Mouse (Mus musculus): ENCODE results near the gene Mettl21a. TPM values are rescaled to one million over a fixed set of nuclear protein-coding genes. Genes with fewer than 3 reads are reported as not detected.
"Not testable (repeated sequence)": the region's sequence is repeated elsewhere in the genome, so short reads cannot be mapped to it uniquely, and the experiment has no call there.

The Mettl21a gene
- polyA plus RNA-seq, 1 experiment from 2014 or later, result 19.5 TPM

GRCm38 (mm10) chr1:64603381-64603780 is 13.7 kb downstream of the Mettl21a start:
- no peak for ATAC-seq (ENCODE audit: low FRiP score)
- Histone ChIP-seq H3K27ac (no peak overlapping the region), H3K27me3 (no peaks in the 10 kb centered on the region)

GRCm38 (mm10) chr1:64601242-64601842 is 15.7 kb downstream of the Mettl21a start:
- no peak overlapping the region for H3K4me3 ChIP-seq
- no peak for ATAC-seq (ENCODE audit: low FRiP score)
- H3K4me1 ChIP-seq (replicated peaks), result no peaks in the 10 kb centered on the region; the same call in 1 of the 2 replicates
- H3K36me3 ChIP-seq, result peaks cover 31% of the 10 kb centered on the region
- no peak overlapping the region for H3K4me2 ChIP-seq
- 93% methylated on average over 6 of the region's 6 CpGs for WGBS
- no peaks in the 10 kb centered on the region for H3K9me3 ChIP-seq
- no peak overlapping the region for H3K27ac ChIP-seq
- H3K27me3 ChIP-seq, result no peaks in the 10 kb centered on the region
- H3K9ac ChIP-seq, result no peak overlapping the region

More at GRCm38 (mm10) chr1:64603381-64603780, 13.7 kb downstream of the Mettl21a start:
- Histone ChIP-seq H3K36me3 (peaks cover 35% of the 10 kb centered on the region), H3K9ac (no peak overlapping the region), H3K4me3 (no peak overlapping the region), H3K9me3 (no peaks in the 10 kb centered on the region), H3K4me2 (no peak overlapping the region), H3K4me1 (replicated peaks) (no peaks in the 10 kb centered on the region; the same call in 1 of the 2 replicates)
- 96% methylated on average over 5 of the region's 5 CpGs for WGBS

GRCm38 (mm10) chr1:64600413-64601077 is 16.5 kb downstream of the Mettl21a start:
- H3K4me2 ChIP-seq, result no peak overlapping the region
- 90% methylated on average over 7 of the region's 7 CpGs for WGBS
- no peak overlapping the region for H3K4me3 ChIP-seq
- peaks cover 29% of the 10 kb centered on the region for H3K36me3 ChIP-seq
- no peaks in the 10 kb centered on the region; the same call in 1 of the 2 replicates for H3K4me1 ChIP-seq (replicated peaks)
- H3K27ac ChIP-seq, result no peak overlapping the region
- no peak overlapping the region for H3K9ac ChIP-seq
- no peaks in the 10 kb centered on the region for H3K9me3 ChIP-seq
- no peaks in the 10 kb centered on the region for H3K27me3 ChIP-seq
- ATAC-seq (ENCODE audit: low FRiP score), result no peak

- H3K4me1 ChIP-seq (replicated peaks), result no peaks in the 10 kb centered on the region
- no peak overlapping the region for H3K27ac ChIP-seq
- no peak for ATAC-seq (ENCODE audit: low FRiP score)
- no peak overlapping the region for H3K4me2 ChIP-seq
- peaks cover 28% of the 10 kb centered on the region for H3K36me3 ChIP-seq
- H3K9me3 ChIP-seq, result no peaks in the 10 kb centered on the region
- 74% methylated on average over 5 of the region's 5 CpGs for WGBS
- H3K9ac ChIP-seq, result no peak overlapping the region
- no peak overlapping the region for H3K4me3 ChIP-seq
- H3K27me3 ChIP-seq, result no peaks in the 10 kb centered on the region
Observed at GRCm38 (mm10) chr1:64598926-64599325, 18.1 kb downstream of the Mettl21a start.

- H3K27ac ChIP-seq, result no peak overlapping the region
- H3K4me3 ChIP-seq, result no peak overlapping the region
- no peak overlapping the region for H3K4me2 ChIP-seq
- no peaks in the 10 kb centered on the region for H3K27me3 ChIP-seq
- H3K4me1 ChIP-seq (replicated peaks), result no peaks in the 10 kb centered on the region
- H3K36me3 ChIP-seq, result peaks cover 51% of the 10 kb centered on the region
- H3K9ac ChIP-seq, result no peak overlapping the region
- WGBS, result 96% methylated on average over 3 of the region's 3 CpGs
- no peak for ATAC-seq (ENCODE audit: low FRiP score)
- no peaks in the 10 kb centered on the region for H3K9me3 ChIP-seq
Observed at GRCm38 (mm10) chr1:64578801-64579200, 38.2 kb downstream of the Mettl21a start.

DNA sequence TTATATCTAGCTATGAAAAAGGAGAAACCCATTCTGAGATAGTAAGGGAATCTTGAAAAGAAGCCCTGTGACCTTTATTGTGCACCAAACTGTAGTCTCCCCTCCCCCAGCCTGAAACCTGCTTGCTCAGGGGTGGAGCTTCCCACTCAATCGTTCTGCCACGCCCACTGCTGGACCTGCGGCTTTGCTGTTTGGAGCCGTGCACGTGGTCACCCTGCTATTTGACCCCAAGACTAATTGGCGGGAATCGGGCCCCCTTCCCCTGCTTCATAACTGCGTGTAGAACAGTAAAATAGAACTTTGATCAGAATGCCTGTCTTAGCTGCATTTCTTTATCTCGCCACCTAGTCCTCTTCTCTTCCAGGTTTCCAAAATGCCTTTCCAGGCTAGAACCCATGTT is 39.1 kb downstream of the Mettl21a start:
- WGBS, result 35% methylated on average over 9 of the region's 9 CpGs
- H3K4me2 ChIP-seq; H3K9ac ChIP-seq; ATAC-seq (ENCODE audit: low FRiP score); H3K4me1 ChIP-seq (replicated peaks); H3K4me3 ChIP-seq; H3K27me3 ChIP-seq; H3K27ac ChIP-seq; H3K9me3 ChIP-seq: not testable (repeated sequence)
- H3K36me3 ChIP-seq, result peaks cover 54% of the 10 kb centered on the region

- no peaks in the 10 kb centered on the region for H3K4me1 ChIP-seq (replicated peaks)
- H3K27me3 ChIP-seq, result no peaks in the 10 kb centered on the region
- H3K27ac ChIP-seq, result no peak overlapping the region
- no peak overlapping the region for H3K4me3 ChIP-seq
- 64% methylated on average over 2 of the region's 2 CpGs for WGBS
- H3K36me3 ChIP-seq, result peaks cover 53% of the 10 kb centered on the region
- no peak overlapping the region for H3K4me2 ChIP-seq
- no peaks in the 10 kb centered on the region for H3K9me3 ChIP-seq
- no peak overlapping the region for H3K9ac ChIP-seq
- no peak for ATAC-seq (ENCODE audit: low FRiP score)
Observed at GRCm38 (mm10) chr1:64576732-64577131, 40.3 kb downstream of the Mettl21a start.

DNA sequence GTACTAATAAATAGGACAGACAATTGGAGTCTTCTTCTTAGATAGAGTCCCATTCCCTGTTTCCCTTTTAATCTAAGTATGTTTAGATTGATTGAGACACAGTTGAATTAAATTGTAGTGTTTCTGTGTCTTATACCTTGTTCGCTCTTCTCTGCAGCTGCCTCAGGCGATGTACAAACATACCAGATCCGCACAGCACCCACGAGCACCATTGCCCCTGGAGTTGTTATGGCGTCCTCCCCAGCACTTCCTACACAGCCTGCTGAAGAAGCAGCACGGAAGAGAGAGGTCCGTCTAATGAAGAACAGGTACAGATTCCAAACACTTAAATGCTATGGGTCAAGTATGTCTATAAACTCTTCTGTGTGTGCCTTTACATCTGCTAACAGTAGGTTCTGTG is 41.0 kb downstream of the Mettl21a start:
- H3K4me2 ChIP-seq, result no peak overlapping the region
- no peaks in the 10 kb centered on the region for H3K27me3 ChIP-seq
- 89% methylated on average over 7 of the region's 7 CpGs for WGBS
- ATAC-seq (ENCODE audit: low FRiP score), result no peak
- H3K4me3 ChIP-seq, result no peak overlapping the region
- no peak overlapping the region for H3K27ac ChIP-seq
- no peaks in the 10 kb centered on the region for H3K4me1 ChIP-seq (replicated peaks)
- H3K9ac ChIP-seq, result no peak overlapping the region
- peaks cover 46% of the 10 kb centered on the region for H3K36me3 ChIP-seq
- no peaks in the 10 kb centered on the region for H3K9me3 ChIP-seq

GRCm38 (mm10) chr1:64568206-64568605 is 48.8 kb downstream of the Mettl21a start:
- H3K4me2 ChIP-seq, result no peak overlapping the region
- no peaks in the 10 kb centered on the region for H3K9me3 ChIP-seq
- no peaks in the 10 kb centered on the region for H3K4me1 ChIP-seq (replicated peaks)
- H3K27ac ChIP-seq, result no peak overlapping the region
- no peak overlapping the region for H3K4me3 ChIP-seq
- no peak overlapping the region for H3K9ac ChIP-seq
- H3K36me3 ChIP-seq, result peaks cover 47% of the 10 kb centered on the region
- ATAC-seq (ENCODE audit: low FRiP score), result no peak
- no peaks in the 10 kb centered on the region for H3K27me3 ChIP-seq

DNA sequence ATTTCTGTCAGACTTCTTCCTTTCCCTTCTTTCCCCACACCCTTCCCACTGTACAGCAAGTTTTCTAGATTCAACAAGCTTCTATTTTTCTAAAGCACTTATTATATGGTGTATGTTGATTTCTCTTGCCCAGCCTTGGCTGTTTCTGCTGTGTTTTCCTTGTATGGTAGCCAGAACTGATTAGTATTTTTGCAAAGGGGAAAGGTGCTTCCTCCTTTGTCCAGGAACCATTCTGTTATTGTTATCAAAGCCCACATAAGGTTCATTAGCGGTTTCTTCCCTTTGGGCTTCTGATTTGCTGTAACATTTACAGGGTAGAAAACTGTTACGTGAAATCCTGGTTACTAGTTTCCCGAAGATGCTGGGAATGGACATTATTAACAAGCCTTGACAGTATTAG is 56.9 kb downstream of the Mettl21a start:
- Histone ChIP-seq H3K9me3 (no peaks in the 10 kb centered on the region), H3K4me2 (no peak overlapping the region), H3K4me1 (replicated peaks) (no peaks in the 10 kb centered on the region), H3K36me3 (peaks cover 39% of the 10 kb centered on the region), H3K27me3 (no peaks in the 10 kb centered on the region), H3K4me3 (no peak overlapping the region), H3K9ac (no peak overlapping the region), H3K27ac (no peak overlapping the region)
- 95% methylated on average over 3 of the region's 3 CpGs for WGBS
- ATAC-seq (ENCODE audit: low FRiP score), result no peak

Other genes with a start within 250 kb of the Mettl21a start
- 35.5 and 35.9 TPM in 2 replicates for gene Creb1, start 84.6 kb downstream of the Mettl21a start, polyA plus RNA-seq (2015; fragmentation: Nextera tagmentation; extraction: Ambion mirVana)
- 5.0 and 5.3 TPM in 2 replicates for gene Ccnyl1, start 73.2 kb upstream of the Mettl21a start, polyA plus RNA-seq (2015; fragmentation: Nextera tagmentation; extraction: Ambion mirVana)
- gene Fzd5, start 120.5 kb upstream of the Mettl21a start, polyA plus RNA-seq (2015; fragmentation: Nextera tagmentation; extraction: Ambion mirVana), result 0.21 and 0.27 TPM in 2 replicates